Mouse (Mus musculus) left cerebral cortex, postnatal 36 days (tissue): ENCODE results near the gene Spns2. TPM values are rescaled to one million over a fixed set of nuclear protein-coding genes. Genes with fewer than 3 reads are reported as not detected.
"Not testable (repeated sequence)": the region's sequence is repeated elsewhere in the genome, so short reads cannot be mapped to it uniquely, and the experiment has no call there.

Experiments used
- DNase-seq, 2 experiments: peaks; one replicate each; pipeline ENCODE4 v3.0.0; 2021 to 2022; ENCODE audit warnings: low spot score in 2 of 2, mixed read lengths in 1 of 2
- intact Hi-C: fragments of 180-260 bp; cut with DNase I; formaldehyde crosslinking; loops from one replicate; pipeline ENCODE4 v1.15.1; 2025
- total RNA-seq, 2 experiments: library from RNA; stranded (reverse); gene quantifications; 2 replicates each; pipeline ENCODE4 v1.2.3; 2021

Gene Spns2
- total RNA-seq, 2 experiments from 2014 or later, result 53.6 to 69.9 TPM

GRCm38 (mm10) chr11:72447475-72447874 lies 42.2 kb downstream of the Spns2 start:
- intact Hi-C loops, result no loop called here
- DNase-seq, result no peak

- intact Hi-C loops, result no loop called here
- DNase-seq, result no peak
These were observed 43.2 kb downstream of the Spns2 start for GRCm38 (mm10) chr11:72446311-72447105.

GRCm38 (mm10) chr11:72440965-72441664 lies 48.6 kb downstream of the Spns2 start, which contains the start of gene Mybbp1a:
Mybbp1a (plus strand) TSS chr11:72441355.
- DNase-seq, result peak; percentile 97 to 98
- intact Hi-C loops, result loop anchor here (5.0 kb wide), 1 partner anchor 46 kb away; the partner anchor contains the start of gene Spns2

GRCm38 (mm10) chr11:72440597-72440964 lies 49.1 kb downstream of the Spns2 start:
- intact Hi-C loops, result loop anchor here (5.0 kb wide), 1 partner anchor 47 kb away; the partner anchor contains the start of gene Spns2
- DNase-seq, result not testable (repeated sequence)

GRCm38 (mm10) chr11:72438411-72438810 lies 51.3 kb downstream of the Spns2 start:
- intact Hi-C loops, result loop anchor here (5.0 kb wide), 2 partner anchors 124 to 196 kb away; no protein-coding TSS in a partner anchor
- DNase-seq, result no peak

- no peak for DNase-seq
- intact Hi-C loops, result loop anchor here (5.0 kb wide), 2 partner anchors 125 to 195 kb away; no protein-coding TSS in a partner anchor
These were observed 52.7 kb downstream of the Spns2 start for GRCm38 (mm10) chr11:72436756-72437650.

- DNase-seq, result no peak
- intact Hi-C loops, result loop anchor here (5.0 kb wide), 2 partner anchors 126 to 194 kb away; no protein-coding TSS in a partner anchor
These were observed 53.4 kb downstream of the Spns2 start for GRCm38 (mm10) chr11:72436271-72436670.

- no peak for DNase-seq
- intact Hi-C loops, result loop anchor here (5.0 kb wide), 2 partner anchors 127 to 193 kb away; no protein-coding TSS in a partner anchor
These were observed 54.0 kb downstream of the Spns2 start for GRCm38 (mm10) chr11:72435694-72436045.

- intact Hi-C loops, result loop anchor here (5.0 kb wide), 2 partner anchors 127 to 193 kb away; no protein-coding TSS in a partner anchor
- DNase-seq, result no peak
These were observed 54.6 kb downstream of the Spns2 start, which contains the start of gene Ggt6 for GRCm38 (mm10) chr11:72434963-72435693. Ggt6 (plus strand) TSS chr11:72435526.

GRCm38 (mm10) chr11:72430311-72431068 lies 59.2 kb downstream of the Spns2 start:
- intact Hi-C loops, DNase-seq: not testable (repeated sequence)

- intact Hi-C loops, result loop anchor here (2.0 kb wide), 3 partner anchors 74 to 204 kb away; no protein-coding TSS in a partner anchor
- DNase-seq, result peak; percentile 66 to 71
These were observed 60.4 kb downstream of the Spns2 start for GRCm38 (mm10) chr11:72429288-72429690.

GRCm38 (mm10) chr11:72428694-72429093 lies 61.0 kb downstream of the Spns2 start:
- intact Hi-C loops, result loop anchor here (2.0 kb wide), 3 partner anchors 74 to 204 kb away; no protein-coding TSS in a partner anchor
- DNase-seq, result peak in 1 of 2 experiments; percentile 56

GRCm38 (mm10) chr11:72426884-72427283 lies 62.8 kb downstream of the Spns2 start:
- DNase-seq, result no peak
- intact Hi-C loops, result no loop called here

- DNase-seq, result no peak
- intact Hi-C loops, result no loop called here
These were observed 64.5 kb downstream of the Spns2 start for GRCm38 (mm10) chr11:72425201-72425600.

- intact Hi-C loops, result no loop called here
- no peak for DNase-seq
These were observed 66.0 kb downstream of the Spns2 start for GRCm38 (mm10) chr11:72423686-72424085.

- DNase-seq, result no peak
These were observed 68.0 kb downstream of the Spns2 start for GRCm38 (mm10) chr11:72421518-72422278.

GRCm38 (mm10) chr11:72420460-72421122 lies 69.1 kb downstream of the Spns2 start:
- DNase-seq, result no peak

More at GRCm38 (mm10) chr11:72421518-72422278, 68.0 kb downstream of the Spns2 start:
- intact Hi-C loops, result no loop called here

More at GRCm38 (mm10) chr11:72420460-72421122, 69.1 kb downstream of the Spns2 start:
- intact Hi-C loops, result no loop called here
